Mouse (Mus musculus): Measurements from ENCODE around the gene Vrk1. TPM values are rescaled to one million over a fixed set of nuclear protein-coding genes. Genes with fewer than 3 reads are reported as not detected.

Gene Vrk1
- total and polyA plus RNA-seq, 3 experiments = 55.2 to 124 (median 69.1) TPM

DNA sequence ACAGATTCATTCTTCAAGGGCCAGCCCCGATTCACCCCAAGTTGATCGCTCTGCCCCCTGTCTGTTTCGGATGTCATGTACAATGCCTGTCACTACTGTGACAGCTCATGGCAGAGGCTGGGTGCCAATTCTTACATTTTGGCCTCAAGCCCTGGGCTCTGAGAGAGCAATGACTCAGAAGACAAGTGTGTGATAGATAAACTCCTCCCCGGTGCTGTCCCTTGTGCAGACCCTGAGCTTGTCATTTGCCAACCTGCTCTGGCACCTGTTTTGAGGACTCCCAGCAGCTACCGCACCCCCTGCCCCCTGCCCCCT, 105.8 kb downstream of the Vrk1 start:
- TF ChIP-seq MAZ (IDR thresholded peaks at IDR 0.05; ENCODE audit: low read depth, low read length) (no peak), UBTF (IDR thresholded peaks at IDR 0.05; ENCODE audit: low read depth, low read length) (no peak), JUND (conservative IDR thresholded peaks at IDR 0.05; ENCODE audit: low read depth, low read length) (no peak), MYC (IDR thresholded peaks at IDR 0.05; ENCODE audit: low read depth, low read length) (no peak), TCF12 (IDR thresholded peaks at IDR 0.05; ENCODE audit: low read depth, low read length) (no peak), MAFK (IDR thresholded peaks at IDR 0.05; ENCODE audit: insufficient replicate concordance, low read length) (no peak), SIN3A (IDR thresholded peaks at IDR 0.05; ENCODE audit: low read length) (no peak), PAX5 (IDR thresholded peaks at IDR 0.05; ENCODE audit: low read length) (no peak), NRF1 (IDR thresholded peaks at IDR 0.05; ENCODE audit: low read depth, low read length) (no peak), EP300 (IDR thresholded peaks at IDR 0.05; ENCODE audit: low read length) (no peak), MXI1 (IDR thresholded peaks at IDR 0.05; ENCODE audit: low read depth, low read length) (no peak), POLR2A (IDR thresholded peaks at IDR 0.05; ENCODE audit: low read depth, low read length) (no peak), HCFC1 (IDR thresholded peaks at IDR 0.05; ENCODE audit: low read depth, low read length) (no peak), CHD2 (IDR thresholded peaks at IDR 0.05; ENCODE audit: low read length) (no peak), ETS1 (conservative IDR thresholded peaks at IDR 0.05; ENCODE audit: low read depth, low read length) (no peak), IRF4 (IDR thresholded peaks at IDR 0.05; ENCODE audit: low read depth, low read length) (no peak), RCOR1 (conservative IDR thresholded peaks at IDR 0.05; ENCODE audit: low read depth, low read length) (no peak)
- Histone ChIP-seq H3K9me3 (replicated peaks; ENCODE audit: low read length) (peaks cover 83% of the 10 kb centered on the region), H3K4me1 (ENCODE audit: control insufficient read depth in 1 of 2, insufficient read depth in 2 of 2) (no peaks in the 10 kb centered on the region), H3K27me3 (replicated peaks) (no peaks in the 10 kb centered on the region), H3K9ac (ENCODE audit: insufficient read depth, low read depth) (no peak overlapping the region), H3K4me3 (replicated peaks in 1 of 3; ENCODE audit: low read depth in 2 of 3, low read length in 2 of 3, poor library complexity in 1 of 3) (no peak overlapping the region), H3K4me2 (ENCODE audit: insufficient read depth, low read depth, poor library complexity, severe bottlenecking) (no peak overlapping the region), H3K79me2 (replicated peaks; ENCODE audit: control insufficient read depth, extremely low read depth, insufficient read depth, poor library complexity, severe bottlenecking) (no peaks in the 10 kb centered on the region), H3K36me3 (replicated peaks in 1 of 2; ENCODE audit: control insufficient read depth in 1 of 2, insufficient read depth in 1 of 2, low read length in 1 of 2) (no peaks in the 10 kb centered on the region), H3K27ac (ENCODE audit: insufficient read depth, low read depth) (no peak overlapping the region)
- in situ Hi-C loops (cut with MboI; ENCODE audit: low pct_ligation_motif_present, low pct_unique_long_range_greater_than_20kb, low sequenced_read_pairs) (no loop called here), dilution Hi-C loops (cut with MboI; ENCODE audit: extremely low pct_ligation_motif_present, extremely low pct_unique_long_range_greater_than_20kb, low sequenced_read_pairs) (no loop called here)
- DNase-seq (ENCODE audit: extremely low read depth) = no peak

DNA sequence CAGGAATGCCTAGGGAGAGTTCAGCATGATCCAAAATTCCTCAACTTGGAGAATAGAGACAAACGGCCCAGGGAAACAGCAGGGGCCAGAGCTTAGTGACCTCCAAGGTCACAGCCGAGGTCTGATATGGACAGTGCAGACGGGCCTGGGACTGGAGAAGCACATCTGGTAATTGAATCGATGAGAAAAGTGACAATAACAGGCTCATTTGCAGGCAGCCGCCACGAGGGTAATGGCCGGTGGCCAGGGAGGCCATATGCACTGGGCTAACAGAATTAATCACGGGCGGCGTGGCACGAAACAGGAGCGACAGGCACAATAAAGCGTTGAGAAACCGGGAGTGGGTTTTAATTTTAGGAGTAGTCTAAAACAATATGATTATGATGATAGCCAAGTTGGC, 113.2 kb downstream of the Vrk1 start:
- dilution Hi-C loops (cut with MboI; ENCODE audit: extremely low pct_ligation_motif_present, extremely low pct_unique_long_range_greater_than_20kb, low sequenced_read_pairs) (no loop called here), in situ Hi-C loops (cut with MboI; ENCODE audit: low pct_ligation_motif_present, low pct_unique_long_range_greater_than_20kb, low sequenced_read_pairs) (no loop called here)
- no peaks in the 10 kb centered on the region for H3K36me3 ChIP-seq (replicated peaks in 1 of 2; ENCODE audit: control insufficient read depth in 1 of 2, insufficient read depth in 1 of 2, low read length in 1 of 2)
- H3K4me2 ChIP-seq (ENCODE audit: insufficient read depth, low read depth, poor library complexity, severe bottlenecking) = no peak overlapping the region
- no peak for DNase-seq (ENCODE audit: extremely low read depth)
- no peaks in the 10 kb centered on the region for H3K27me3 ChIP-seq (replicated peaks)
- TF ChIP-seq E2F4 (IDR thresholded peaks at IDR 0.05; ENCODE audit: insufficient replicate concordance, low read depth, low read length) = no peak
- TF ChIP-seq BHLHE40 (IDR thresholded peaks at IDR 0.05; ENCODE audit: low read depth, low read length) = no peak
- TF ChIP-seq JUND (conservative IDR thresholded peaks at IDR 0.05; ENCODE audit: low read depth, low read length) = no peak
- TF ChIP-seq GABPA (IDR thresholded peaks at IDR 0.05; ENCODE audit: insufficient replicate concordance, low read depth, low read length) = no peak
- TF ChIP-seq USF2 (conservative IDR thresholded peaks at IDR 0.05; ENCODE audit: low read depth, low read length) = no peak
- TF ChIP-seq USF1 (IDR thresholded peaks at IDR 0.05; ENCODE audit: low read depth, low read length) = no peak
- TF ChIP-seq ZNF384 (IDR thresholded peaks at IDR 0.05; ENCODE audit: low read depth, low read length) = no peak
- no peak for TF ChIP-seq MYC (IDR thresholded peaks at IDR 0.05; ENCODE audit: low read depth, low read length)
- no peak for TF ChIP-seq UBTF (IDR thresholded peaks at IDR 0.05; ENCODE audit: low read depth, low read length)
- no peak overlapping the region for H3K4me3 ChIP-seq (replicated peaks in 1 of 3; ENCODE audit: low read depth in 2 of 3, low read length in 2 of 3, poor library complexity in 1 of 3)
- no peaks in the 10 kb centered on the region for H3K4me1 ChIP-seq (ENCODE audit: control insufficient read depth in 1 of 2, insufficient read depth in 2 of 2)
- no peaks in the 10 kb centered on the region for H3K79me2 ChIP-seq (replicated peaks; ENCODE audit: control insufficient read depth, extremely low read depth, insufficient read depth, poor library complexity, severe bottlenecking)
- H3K27ac ChIP-seq (ENCODE audit: insufficient read depth, low read depth) = no peak overlapping the region
- H3K9ac ChIP-seq (ENCODE audit: insufficient read depth, low read depth) = no peak overlapping the region
- H3K9me3 ChIP-seq (replicated peaks; ENCODE audit: low read length) = peaks cover 90% of the 10 kb centered on the region

All from CH12.LX (cell line).